Mouse (Mus musculus) myocyte (in vitro differentiated cells): ENCODE data around the gene Lrfn2. TPM values are rescaled to one million over a fixed set of nuclear protein-coding genes. Genes with fewer than 3 reads are reported as not detected.

Experiments used
- H3K27me3 ChIP-seq: one replicate; pipeline ENCODE4 v1.6.1; 2011; ENCODE audit not compliant: control insufficient read depth, insufficient read depth, insufficient read length
- H3K36me3 ChIP-seq: one replicate; pipeline ENCODE4 v1.6.1; 2011; ENCODE audit not compliant: control insufficient read depth, insufficient read depth
- H3K4me2 ChIP-seq: one replicate; pipeline ENCODE4 v1.6.1; 2011; ENCODE audit warnings: low read depth, control low read depth
- H3K4me3 ChIP-seq: one replicate; pipeline ENCODE4 v1.5.1; 2011; ENCODE audit warnings: mild to moderate bottlenecking, control low read depth, moderate library complexity
- H3K79me2 ChIP-seq: one replicate; pipeline ENCODE4 v1.6.1; 2011; ENCODE audit not compliant: control insufficient read depth, insufficient read depth
- H3ac ChIP-seq: one replicate; pipeline ENCODE4 v1.6.1; 2011; ENCODE audit not compliant: control insufficient read depth, insufficient read length
- CEBPB ChIP-seq: IDR thresholded peaks from 2 replicates; pipeline ENCODE4 v1.6.1; 2011; ENCODE audit warnings: mild to moderate bottlenecking, moderate library complexity; ENCODE audit not compliant: poor library complexity, insufficient read depth, severe bottlenecking
- E2F4 ChIP-seq: IDR thresholded peaks from one replicate; pipeline ENCODE4 v1.6.1; 2011; ENCODE audit warnings: mild to moderate bottlenecking, control low read depth, moderate library complexity; ENCODE audit not compliant: insufficient read depth
- MAX ChIP-seq: IDR thresholded peaks from one replicate; pipeline ENCODE4 v1.6.1; 2011; ENCODE audit warnings: low read depth, mild to moderate bottlenecking, control low read depth
- MYOD1 ChIP-seq, 3 experiments: IDR thresholded peaks; one replicate each; pipeline ENCODE4 v1.6.1; 2011; ENCODE audit warnings: control low read depth in 2 of 3, low read depth in 2 of 3, mild to moderate bottlenecking in 2 of 3, moderate library complexity in 1 of 3; ENCODE audit not compliant: insufficient read length in 2 of 3, control insufficient read depth in 1 of 3
- MYOG ChIP-seq, 3 experiments: IDR thresholded peaks; one replicate each; pipeline ENCODE4 v1.6.1; 2011; ENCODE audit warnings: control low read depth in 2 of 3, low read depth in 2 of 3, mild to moderate bottlenecking in 2 of 3; ENCODE audit not compliant: insufficient read length in 2 of 3, control insufficient read depth in 1 of 3, insufficient read depth in 1 of 3
- POLR2A ChIP-seq: IDR thresholded peaks from one replicate; pipeline ENCODE4 v1.6.1; 2011; ENCODE audit warnings: low read depth, mild to moderate bottlenecking, control low read depth, moderate library complexity; ENCODE audit not compliant: insufficient read length
- POLR2AphosphoS2 ChIP-seq: IDR thresholded peaks from one replicate; pipeline ENCODE4 v1.6.1; 2011; ENCODE audit warnings: low read depth, control low read depth; ENCODE audit not compliant: insufficient read length
- REST ChIP-seq: IDR thresholded peaks from one replicate; pipeline ENCODE4 v1.6.1; 2011; ENCODE audit warnings: mild to moderate bottlenecking, control low read depth, moderate library complexity; ENCODE audit not compliant: insufficient read depth, insufficient read length
- SRF ChIP-seq: IDR thresholded peaks from one replicate; pipeline ENCODE4 v1.6.1; 2011; ENCODE audit warnings: low read depth; ENCODE audit not compliant: control insufficient read depth, insufficient read length
- TCF12 ChIP-seq: IDR thresholded peaks from one replicate; pipeline ENCODE4 v1.6.1; 2011; ENCODE audit warnings: mild to moderate bottlenecking, control low read depth; ENCODE audit not compliant: poor library complexity, insufficient read depth, severe bottlenecking
- TCF3 ChIP-seq: IDR thresholded peaks from one replicate; pipeline ENCODE4 v1.6.1; 2011; ENCODE audit warnings: low read depth, control low read depth; ENCODE audit not compliant: insufficient read length
- USF1 ChIP-seq: IDR thresholded peaks from one replicate; pipeline ENCODE4 v1.6.1; 2011; ENCODE audit warnings: low read depth, mild to moderate bottlenecking, control low read depth, moderate library complexity
- polyA plus RNA-seq: library from polyadenylated mRNA; unstranded; fragments of >200 nt; fragmentation: generic; extraction: Trizol; gene quantifications from one replicate; pipeline ENCODE4 v1.2.1, GENCODE M21; 2012; ENCODE audit warnings: missing spikeins

Gene Lrfn2
- polyA plus RNA-seq, 1 experiment = not detected

DNA sequence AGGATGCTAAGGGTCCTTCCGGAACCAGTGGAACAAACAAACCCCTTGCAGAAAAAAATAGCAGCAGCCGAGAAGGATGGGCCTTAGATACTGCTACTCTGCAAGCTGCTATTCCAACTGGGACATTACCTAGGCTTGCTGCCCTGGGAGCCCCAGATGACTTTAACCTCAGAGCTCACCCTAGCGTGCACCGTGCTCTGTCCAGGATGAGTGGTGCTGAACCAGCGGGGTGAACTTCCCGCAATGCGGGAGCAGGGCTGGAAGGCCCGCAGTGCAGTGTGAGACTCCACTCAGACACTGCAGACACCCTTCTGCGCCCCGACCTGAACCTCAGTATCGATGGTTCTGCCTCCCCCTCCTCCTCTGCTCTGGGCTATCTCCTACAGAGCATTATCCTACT is 14.8 kb upstream of the Lrfn2 start:
- H3K4me2 ChIP-seq = no peak overlapping the region
- no peaks in the 10 kb centered on the region for H3K36me3 ChIP-seq
- H3K4me3 ChIP-seq = no peak overlapping the region
- H3K79me2 ChIP-seq = no peaks in the 10 kb centered on the region
- TF ChIP-seq REST = peak; percentile 40
- no peak for TF ChIP-seq TCF12
- no peak for TF ChIP-seq MYOG (IDR thresholded peaks at IDR 0.05; ENCODE audit: control insufficient read depth in 1 of 3, insufficient read depth in 1 of 3, insufficient read length in 2 of 3, low read depth in 2 of 3)
- TF ChIP-seq MAX = no peak
- H3ac ChIP-seq = no peak overlapping the region
- no peaks in the 10 kb centered on the region for H3K27me3 ChIP-seq

DNA sequence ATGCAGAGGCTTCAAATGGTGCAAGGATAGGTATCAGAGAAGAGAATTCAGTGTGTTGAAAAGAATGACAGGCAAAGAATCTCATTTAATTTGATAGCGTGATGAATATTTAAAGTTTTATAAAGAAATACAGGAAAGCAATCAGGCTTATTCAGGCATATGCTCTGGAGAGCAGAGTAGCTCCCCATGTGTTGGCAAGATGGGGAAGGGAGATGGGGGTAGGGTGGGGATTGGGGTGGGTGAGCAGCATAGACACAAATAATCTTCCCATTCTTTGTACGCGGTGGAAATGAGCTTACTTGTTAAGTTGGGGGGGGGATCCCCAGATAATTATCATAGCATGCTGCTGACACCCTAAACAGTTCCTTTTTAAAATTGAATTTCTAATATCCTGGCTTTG is 13.7 kb upstream of the Lrfn2 start:
- no peaks in the 10 kb centered on the region for H3K36me3 ChIP-seq
- H3K27me3 ChIP-seq = no peaks in the 10 kb centered on the region
- H3K4me3 ChIP-seq = no peak overlapping the region
- no peak overlapping the region for H3K4me2 ChIP-seq
- TF ChIP-seq TCF12 (no peak), MYOD1 (IDR thresholded peaks at IDR 0.05; ENCODE audit: control insufficient read depth in 1 of 3, insufficient read length in 2 of 3, low read depth in 2 of 3) (no peak), MAX (no peak), SRF (no peak), USF1 (no peak), POLR2A (no peak), MYOG (IDR thresholded peaks at IDR 0.05; ENCODE audit: control insufficient read depth in 1 of 3, insufficient read depth in 1 of 3, insufficient read length in 2 of 3, low read depth in 2 of 3) (no peak), CEBPB (no peak), POLR2AphosphoS2 (no peak), E2F4 (no peak), REST (no peak), TCF3 (no peak)
- H3ac ChIP-seq = no peak overlapping the region
- no peaks in the 10 kb centered on the region for H3K79me2 ChIP-seq

DNA sequence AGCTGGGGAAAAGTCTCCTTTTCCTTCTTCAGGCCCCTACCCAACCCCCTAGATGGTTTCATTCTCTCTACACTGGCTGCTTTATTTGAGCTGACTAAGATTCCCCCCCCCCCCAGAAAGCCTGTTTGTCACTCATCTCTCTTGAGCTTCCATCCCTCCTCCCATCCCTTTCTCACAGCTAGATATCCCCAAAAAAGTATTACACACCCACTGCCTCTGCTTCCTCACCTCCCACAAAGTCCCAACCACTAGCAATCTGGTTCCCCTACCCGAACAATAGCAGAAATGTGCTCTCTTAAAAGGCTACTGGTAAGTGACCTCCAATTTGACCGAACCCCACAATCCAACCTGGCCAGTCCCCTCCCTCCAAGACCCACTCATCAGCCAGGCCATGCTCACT is 9.3 kb upstream of the Lrfn2 start:
- Histone ChIP-seq H3K4me3 (no peak overlapping the region), H3K79me2 (no peaks in the 10 kb centered on the region), H3K4me2 (no peak overlapping the region), H3ac (no peak overlapping the region), H3K27me3 (no peaks in the 10 kb centered on the region), H3K36me3 (no peaks in the 10 kb centered on the region)
- TF ChIP-seq E2F4 (no peak), TCF3 (no peak), MYOG (IDR thresholded peaks at IDR 0.05; ENCODE audit: control insufficient read depth in 1 of 3, insufficient read depth in 1 of 3, insufficient read length in 2 of 3, low read depth in 2 of 3) (no peak), POLR2A (no peak), REST (no peak), TCF12 (no peak), MYOD1 (IDR thresholded peaks at IDR 0.05; ENCODE audit: control insufficient read depth in 1 of 3, insufficient read length in 2 of 3, low read depth in 2 of 3) (no peak), SRF (no peak), POLR2AphosphoS2 (no peak), USF1 (no peak), MAX (no peak), CEBPB (no peak)

DNA sequence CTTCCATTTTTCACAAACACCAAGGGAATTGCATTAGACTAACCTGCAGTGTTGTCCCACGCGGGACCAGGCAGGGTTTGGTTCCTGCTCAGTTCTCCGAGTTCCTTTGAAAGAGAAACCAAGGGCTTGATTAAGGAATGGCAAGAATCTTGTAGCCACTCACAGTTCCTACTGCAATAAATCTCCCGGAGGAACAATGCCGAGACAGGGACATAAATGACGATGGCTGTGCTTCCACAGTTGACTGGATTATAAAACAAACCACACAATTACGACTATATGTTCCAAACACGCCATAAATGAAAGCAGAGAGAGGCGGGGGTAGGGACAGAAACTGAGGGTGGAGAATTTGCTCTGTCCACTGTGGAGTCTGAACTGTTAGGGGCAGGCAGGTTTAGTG is 6.8 kb upstream of the Lrfn2 start:
- Histone ChIP-seq H3K79me2 (no peaks in the 10 kb centered on the region), H3K36me3 (no peaks in the 10 kb centered on the region), H3K27me3 (no peaks in the 10 kb centered on the region), H3K4me3 (no peak overlapping the region), H3K4me2 (no peak overlapping the region), H3ac (no peak overlapping the region)
- TF ChIP-seq TCF12 = no peak
- no peak for TF ChIP-seq POLR2AphosphoS2
- TF ChIP-seq MAX = no peak
- TF ChIP-seq TCF3 = no peak
- no peak for TF ChIP-seq POLR2A
- TF ChIP-seq MYOD1 (IDR thresholded peaks at IDR 0.05; ENCODE audit: control insufficient read depth in 1 of 3, insufficient read length in 2 of 3, low read depth in 2 of 3) = no peak
- no peak for TF ChIP-seq REST
- TF ChIP-seq E2F4 = no peak
- no peak for TF ChIP-seq CEBPB
- TF ChIP-seq SRF = no peak

DNA sequence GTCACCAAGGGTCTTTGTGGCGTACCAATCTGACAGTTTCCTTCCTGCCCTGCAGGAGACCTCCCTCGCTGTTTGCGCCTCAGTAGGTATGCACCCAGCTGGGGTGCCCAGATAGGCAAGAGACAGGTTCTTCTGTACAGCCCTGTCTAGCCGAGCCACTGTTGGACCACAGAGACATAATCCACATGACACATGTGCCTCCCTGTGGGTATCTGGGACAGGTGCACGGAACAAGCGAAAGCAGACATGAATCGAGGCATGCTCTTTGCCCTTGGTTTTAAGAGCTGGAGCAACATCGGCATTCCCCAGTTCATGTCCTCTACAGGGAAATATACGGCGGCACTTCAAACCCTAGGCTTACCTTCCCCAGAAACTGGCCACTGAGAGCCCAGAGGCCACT is 1.2 kb upstream of the Lrfn2 start:
- TF ChIP-seq POLR2A (no peak), MAX (no peak), SRF (no peak), USF1 (no peak), CEBPB (no peak), REST (no peak)
- H3K27me3 ChIP-seq = no peaks in the 10 kb centered on the region
- no peaks in the 10 kb centered on the region for H3K36me3 ChIP-seq
- no peak overlapping the region for H3K4me2 ChIP-seq
- no peaks in the 10 kb centered on the region for H3K79me2 ChIP-seq
- no peak overlapping the region for H3ac ChIP-seq
- H3K4me3 ChIP-seq = no peak overlapping the region
